Mouse (Mus musculus): ENCODE data around the gene Rhbdl2. TPM values are rescaled to one million over a fixed set of nuclear protein-coding genes. Genes with fewer than 3 reads are reported as not detected.

Rhbdl2 gene
- polyA plus RNA-seq, 1 experiment from 2014 or later: 3.8 TPM

GRCm38 (mm10) chr4:123859803-123860202 is 72.1 kb downstream of the Rhbdl2 start:
- no peaks in the 10 kb centered on the region for H3K27me3 ChIP-seq (ENCODE audit: control insufficient read depth, insufficient read depth, low read length)
- H3K4me2 ChIP-seq (replicated peaks; ENCODE audit: low read depth, low read length): no peak overlapping the region
- no peak overlapping the region for H3K9ac ChIP-seq (ENCODE audit: low read depth, low read length)
- ATAC-seq (ENCODE audit: low FRiP score, low TSS enrichment): no peak
- H3K4me3 ChIP-seq (ENCODE audit: low read length): no peak overlapping the region
- no peaks in the 10 kb centered on the region for H3K4me1 ChIP-seq (ENCODE audit: control insufficient read depth, insufficient read depth, low read length)
- no peaks in the 10 kb centered on the region for H3K36me3 ChIP-seq (ENCODE audit: control insufficient read depth, insufficient read depth, low read length)
- H3K27ac ChIP-seq (ENCODE audit: low read depth, low read length): no peak overlapping the region
- H3K9me3 ChIP-seq (ENCODE audit: control insufficient read depth, low read length): no peaks in the 10 kb centered on the region
- WGBS: 57% methylated on average over 2 of the region's 2 CpGs

DNA sequence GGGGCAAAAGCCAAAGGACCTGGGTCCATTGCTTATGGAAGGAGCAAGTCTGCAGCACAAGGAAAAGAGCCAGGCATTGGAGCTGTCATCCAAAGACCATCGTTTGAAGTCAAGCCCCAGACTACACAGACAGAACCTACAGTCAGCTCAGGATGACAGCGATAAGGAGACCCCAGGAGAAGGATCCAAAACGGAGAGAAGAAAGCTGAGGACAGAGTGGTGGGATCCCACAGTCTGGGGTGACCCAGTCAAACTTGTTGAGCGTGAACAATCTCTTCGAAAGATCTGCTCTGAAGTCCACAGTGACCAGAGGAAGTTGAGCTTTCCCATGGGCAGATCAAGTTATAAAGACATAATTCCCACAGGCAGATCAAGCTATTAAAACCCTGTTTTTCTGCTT is 72.9 kb downstream of the Rhbdl2 start:
- Histone ChIP-seq H3K4me2 (replicated peaks; ENCODE audit: low read depth, low read length) (no peak overlapping the region), H3K9me3 (ENCODE audit: control insufficient read depth, low read length) (no peaks in the 10 kb centered on the region), H3K36me3 (ENCODE audit: control insufficient read depth, insufficient read depth, low read length) (no peaks in the 10 kb centered on the region), H3K9ac (ENCODE audit: low read depth, low read length) (no peak overlapping the region), H3K4me3 (ENCODE audit: low read length) (no peak overlapping the region), H3K27me3 (ENCODE audit: control insufficient read depth, insufficient read depth, low read length) (no peaks in the 10 kb centered on the region), H3K4me1 (ENCODE audit: control insufficient read depth, insufficient read depth, low read length) (no peaks in the 10 kb centered on the region), H3K27ac (ENCODE audit: low read depth, low read length) (no peak overlapping the region)
- no peak for ATAC-seq (ENCODE audit: low FRiP score, low TSS enrichment)
- WGBS: 86% methylated on average over 5 of the region's 5 CpGs

Other genes with a start within 250 kb of the Rhbdl2 start
- gene Macf1, start 103.5 kb upstream of the Rhbdl2 start, polyA plus RNA-seq (2014; fragmentation: Nextera tagmentation; extraction: Ambion mirVana): 59.2 and 89.2 TPM in 2 replicates
- 321 and 417 TPM in 2 replicates for gene Ndufs5, start 69.7 kb upstream of the Rhbdl2 start, polyA plus RNA-seq (2014; fragmentation: Nextera tagmentation; extraction: Ambion mirVana)
- gene Akirin1, start 37.5 kb upstream of the Rhbdl2 start, polyA plus RNA-seq (2014; fragmentation: Nextera tagmentation; extraction: Ambion mirVana): 48.9 and 56.6 TPM in 2 replicates
- not detected in 2 replicates for gene 4933427I04Rik, start 71.8 kb downstream of the Rhbdl2 start, polyA plus RNA-seq (2014; fragmentation: Nextera tagmentation; extraction: Ambion mirVana)
- gene Mycbp, start 117.0 kb downstream of the Rhbdl2 start, polyA plus RNA-seq (2014; fragmentation: Nextera tagmentation; extraction: Ambion mirVana): 76.5 and 91.2 TPM in 2 replicates
- 34.8 and 52.2 TPM in 2 replicates for gene Rragc, start 129.6 kb downstream of the Rhbdl2 start, polyA plus RNA-seq (2014; fragmentation: Nextera tagmentation; extraction: Ambion mirVana)
- not detected in 2 replicates for gene 4930535I16Rik, start 130.1 kb downstream of the Rhbdl2 start, polyA plus RNA-seq (2014; fragmentation: Nextera tagmentation; extraction: Ambion mirVana)